16 mouse cellular contexts compared by ENCODE assay signal in genomic region chr7:128309776-128310175, GRCm38 (mm10). TPM values are rescaled to one million over a fixed set of nuclear protein-coding genes. Genes with fewer than 3 reads are reported as not detected.
DNase-seq lines count a peak whose midpoint lies in the region; ATAC-seq and TF ChIP-seq lines count a peak whose summit lies in the region.
"Had no signal": no experiment of that assay in that cellular context is flagged by ENCODE, and none has a peak within 500 bp of the region (broad histone marks: within the 10 kb centered on the region; RNA-seq: fewer than 3 reads in every experiment).

No protein-coding gene starts in this region.

- 46% methylated on average over 1 of the region's 1 CpGs for WGBS in forebrain, postnatal 0 days
- 82% methylated on average over 1 of the region's 1 CpGs for WGBS in forebrain, embryonic 10.5 days
- whole genome bisulfite sequencing in liver, embryonic 11.5 days, result 56% methylated on average over 1 of the region's 1 CpGs
- WGBS in olfactory bulb, adult 2 months, result 28% methylated on average over 1 of the region's 1 CpGs

- no peak for TF ChIP-seq CTCF in forebrain, postnatal 0 days (IDR thresholded peaks at IDR 0.05; ENCODE audit: low read depth)
- no peak for TF ChIP-seq CTCF in olfactory bulb, adult 2 months (IDR thresholded peaks at IDR 0.05; ENCODE audit: insufficient read depth, low read depth, low read length)

- no peak; the same call in 1 of the 2 replicates for ATAC-seq in forebrain, postnatal 0 days
- peak; percentile 22; the same call in 1 of the 2 replicates for ATAC-seq in liver, embryonic 11.5 days (replicated peaks; ENCODE audit: low FRiP score)
- ATAC-seq in common myeloid progenitor, adult 5-6 weeks (replicated peaks; ENCODE audit: low read depth, poor library complexity, severe bottlenecking), result peak; percentile 20

- no peaks in the 10 kb centered on the region for H3K27me3 ChIP-seq in forebrain, postnatal 0 days (ENCODE audit: insufficient read depth, low read length)
- H3K27me3 ChIP-seq in forebrain, embryonic 10.5 days (ENCODE audit: poor library complexity, severe bottlenecking), result no peaks in the 10 kb centered on the region
- H3K27me3 ChIP-seq in liver, embryonic 11.5 days (replicated peaks; ENCODE audit: control insufficient read depth, insufficient read depth, low read length), result no peaks in the 10 kb centered on the region
- H3K27me3 ChIP-seq: embryonic facial prominence, embryonic 15.5 days; limb, embryonic 12.5 days had no signal

- H3K27ac ChIP-seq in forebrain, postnatal 0 days (ENCODE audit: low read depth, low read length), result no peak overlapping the region
- H3K27ac ChIP-seq in forebrain, embryonic 10.5 days, result no peak overlapping the region
- no peak overlapping the region for H3K27ac ChIP-seq in liver, embryonic 11.5 days (ENCODE audit: low read depth, low read length)
- H3K27ac ChIP-seq in olfactory bulb, adult 2 months (ENCODE audit: insufficient read depth, low read depth, low read length), result peak overlapping the region; percentile 28; the same call in 1 of the 2 replicates
- H3K27ac ChIP-seq: embryonic facial prominence, embryonic 15.5 days; limb, embryonic 12.5 days; macrophage; stomach, postnatal 0 days had no signal

- H3K9ac ChIP-seq in forebrain, postnatal 0 days, result no peak overlapping the region
- no peak overlapping the region for H3K9ac ChIP-seq in liver, embryonic 11.5 days (ENCODE audit: low read depth, low read length)
- H3K9ac ChIP-seq: embryonic facial prominence, embryonic 15.5 days; limb, embryonic 12.5 days had no signal

- H3K4me2 ChIP-seq in forebrain, postnatal 0 days (ENCODE audit: low read depth), result no peak overlapping the region
- peak overlapping the region; percentile 1; the same call in 1 of the 2 replicates for H3K4me2 ChIP-seq in liver, embryonic 11.5 days
- H3K4me2 ChIP-seq: embryonic facial prominence, embryonic 15.5 days; limb, embryonic 12.5 days had no signal

- no peaks in the 10 kb centered on the region for H3K36me3 ChIP-seq in forebrain, postnatal 0 days (ENCODE audit: insufficient read depth)
- H3K36me3 ChIP-seq in forebrain, embryonic 10.5 days (replicated peaks), result no peaks in the 10 kb centered on the region
- no peaks in the 10 kb centered on the region for H3K36me3 ChIP-seq in liver, embryonic 11.5 days (ENCODE audit: control insufficient read depth, insufficient read depth, low read length)
- H3K36me3 ChIP-seq: embryonic facial prominence, embryonic 15.5 days; limb, embryonic 12.5 days had no signal

- no peak for TF ChIP-seq POLR2A in olfactory bulb, adult 2 months (IDR thresholded peaks at IDR 0.05; ENCODE audit: insufficient read depth, low read depth, low read length)

- H3K4me3 ChIP-seq in forebrain, postnatal 0 days (ENCODE audit: low read depth, low read length), result no peak overlapping the region
- no peak overlapping the region for H3K4me3 ChIP-seq in forebrain, embryonic 10.5 days
- no peak overlapping the region for H3K4me3 ChIP-seq in liver, embryonic 11.5 days (ENCODE audit: low read depth, low read length)
- no peak overlapping the region for H3K4me3 ChIP-seq in olfactory bulb, adult 2 months (ENCODE audit: insufficient read depth, low read depth, low read length)
- H3K4me3 ChIP-seq: embryonic facial prominence, embryonic 15.5 days; limb, embryonic 12.5 days had no signal

- H3K4me1 ChIP-seq in forebrain, postnatal 0 days (ENCODE audit: insufficient read depth), result peaks cover 12% of the 10 kb centered on the region; the same call in 1 of the 2 replicates
- H3K4me1 ChIP-seq in forebrain, embryonic 10.5 days, result peaks cover 12% of the 10 kb centered on the region
- H3K4me1 ChIP-seq in liver, embryonic 11.5 days (replicated peaks; ENCODE audit: control insufficient read depth, insufficient read depth, low read length), result peaks cover 15% of the 10 kb centered on the region
- peaks cover 24% of the 10 kb centered on the region for H3K4me1 ChIP-seq in olfactory bulb, adult 2 months (ENCODE audit: control insufficient read depth, insufficient read depth, low read length)

- no peaks in the 10 kb centered on the region for H3K9me3 ChIP-seq in forebrain, postnatal 0 days (ENCODE audit: low read length)
- no peaks in the 10 kb centered on the region for H3K9me3 ChIP-seq in forebrain, embryonic 10.5 days
- no peaks in the 10 kb centered on the region for H3K9me3 ChIP-seq in liver, embryonic 11.5 days (ENCODE audit: control insufficient read depth, low read length)
- H3K9me3 ChIP-seq: embryonic facial prominence, embryonic 15.5 days; limb, embryonic 12.5 days had no signal

- peak; percentile 45 for DNase-seq in forebrain, postnatal 0 days
- no peak for DNase-seq in forebrain, embryonic 10.5 days (ENCODE audit: extremely low spot score, low spot score)
- no peak for DNase-seq in liver, embryonic 11.5 days (ENCODE audit: low spot score)
- no peak for DNase-seq in liver
- no peak for DNase-seq in left cerebral cortex, adult 18-20 months (ENCODE audit: low spot score in 2 of 2)
- DNase-seq: cerebellum, adult 9-11 months; gastrocnemius, postnatal 25 days had no signal

RNA-seq across cellular contexts. Expression of gene BC017158, which starts 11.8 kb away (rescaled TPM):
- 18.3 and 18.5 TPM in 2 replicates for total RNA-seq in forebrain, postnatal 0 days (2014; rRNA removed)
- polyA plus RNA-seq in forebrain, postnatal 0 days (2015; fragmentation: Nextera tagmentation; extraction: Ambion mirVana), result 10.6 and 14.4 TPM in 2 replicates
- polyA plus RNA-seq in forebrain, embryonic 10.5 days (2016; fragmentation: Nextera tagmentation; extraction: Ambion mirVana), result 22.0 and 26.2 TPM in 2 replicates
- polyA plus RNA-seq in liver, embryonic 11.5 days (2014; fragmentation: Nextera tagmentation; extraction: Ambion mirVana), result 38.2 and 42.3 TPM in 2 replicates
- 20.4 and 30.5 TPM in 2 replicates for total RNA-seq in common myeloid progenitor, adult 5-6 weeks (2017)
- polyA plus RNA-seq in olfactory bulb, adult 2 months (2012; ENCODE audit: insufficient read depth, insufficient read length, low replicate concordance, missing spikeins), result not detected in 2 replicates
- 10 to 100 TPM; 25.6 to 27.6 TPM for total RNA-seq in left cerebral cortex, adult 18-20 months (2021)

RNA-seq across cellular contexts. Expression of gene Slc5a2, which starts 44.3 kb away (rescaled TPM):
- total RNA-seq in forebrain, postnatal 0 days (2014; rRNA removed), result not detected in 2 replicates
- 0.10 TPM in 1 of 2 replicates, not detected in the other for polyA plus RNA-seq in forebrain, postnatal 0 days (2015; fragmentation: Nextera tagmentation; extraction: Ambion mirVana)
- 0.28 TPM in 1 of 2 replicates, not detected in the other for polyA plus RNA-seq in forebrain, embryonic 10.5 days (2016; fragmentation: Nextera tagmentation; extraction: Ambion mirVana)
- 2.1 and 3.0 TPM in 2 replicates for polyA plus RNA-seq in liver, embryonic 11.5 days (2014; fragmentation: Nextera tagmentation; extraction: Ambion mirVana)
- 0.14 TPM in 1 of 2 replicates, not detected in the other for total RNA-seq in common myeloid progenitor, adult 5-6 weeks (2017)
- polyA plus RNA-seq in olfactory bulb, adult 2 months (2012; ENCODE audit: insufficient read depth, insufficient read length, low replicate concordance, missing spikeins), result not detected in 2 replicates
- not detected for total RNA-seq in left cerebral cortex, adult 18-20 months (2021)
- total RNA-seq: gastrocnemius, postnatal 25 days; heart, postnatal 14 days; layer of hippocampus, postnatal 10 days; monocyte, adult 5-6 weeks had no signal
- polyA plus RNA-seq: embryonic facial prominence, embryonic 15.5 days; limb, embryonic 12.5 days had no signal
